8 mouse cellular contexts compared by ENCODE assay signal in the genomic region with DNA sequence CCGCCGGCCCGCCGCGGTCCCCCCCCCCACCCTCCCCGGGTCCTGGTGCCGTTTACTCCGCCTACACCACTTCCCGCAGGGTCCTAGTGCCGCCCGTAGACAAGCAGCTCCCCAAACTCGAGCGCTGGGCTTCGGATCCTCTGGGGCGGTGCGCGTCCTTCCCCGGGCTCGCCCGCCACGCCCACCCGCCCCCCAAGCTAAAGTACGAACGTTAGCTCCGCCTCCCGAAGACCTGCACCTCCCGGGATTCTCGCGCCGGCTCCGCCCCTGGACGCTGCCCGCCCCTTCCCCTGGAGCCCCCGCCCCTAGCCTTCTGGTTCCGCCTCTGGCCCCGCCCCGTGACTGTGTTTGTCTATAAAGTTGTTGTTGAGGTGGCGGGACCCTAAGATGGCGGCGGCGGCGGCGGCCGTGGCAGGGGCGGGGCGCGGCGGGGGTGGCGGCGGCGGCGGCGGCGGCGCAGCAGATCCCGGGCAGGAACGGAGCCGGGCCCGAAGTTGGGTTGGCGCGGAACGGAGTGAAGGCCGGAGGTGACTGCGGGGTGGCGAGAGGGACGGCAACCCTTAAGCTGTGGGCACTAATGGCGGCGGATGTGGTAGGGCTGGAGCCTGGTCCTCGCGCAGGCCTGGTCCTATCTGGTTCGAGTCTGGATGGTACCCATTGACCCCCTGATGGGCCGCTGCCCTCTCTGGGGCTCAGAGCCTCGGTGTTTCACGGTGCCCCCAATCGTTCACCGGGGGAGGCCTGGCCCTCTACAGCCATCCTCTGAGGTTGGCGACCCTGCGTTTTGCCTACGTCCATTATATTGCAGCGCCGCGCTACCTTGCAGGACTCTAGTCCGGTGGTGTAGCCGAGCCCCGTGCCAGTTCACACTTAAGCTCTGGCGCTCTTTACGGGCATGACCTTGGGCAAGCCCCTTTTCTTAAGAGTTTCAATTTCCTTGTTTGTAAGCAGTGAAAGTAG. TPM values are rescaled to one million over a fixed set of nuclear protein-coding genes. Genes with fewer than 3 reads are reported as not detected.
DNase-seq lines count a peak whose midpoint lies in the region; ATAC-seq lines count a peak whose summit lies in the region.

A gene (minus strand): TSS at position 198 of the 960 bp plus-strand sequence.
A gene (plus strand): TSS at position 363 of the 960 bp plus-strand sequence.

- WGBS in hindbrain, embryonic 11.5 days, result under 1% methylated on average over 51 of the region's 87 CpGs

- peak within 1 kb of the TSS; percentile 85 for H3K4me3 ChIP-seq in hindbrain, embryonic 11.5 days (ENCODE audit: low read depth, low read length)

- peak; percentile 93 for DNase-seq in MN1 (ENCODE audit: low spot score)
- peak; percentile 92 for DNase-seq in cerebellum, adult 9-10 months
- peak; percentile 84 to 94 for DNase-seq in frontal cortex, adult 2 months (ENCODE audit: extremely low spot score in 1 of 2, low spot score in 1 of 2)
- DNase-seq in hindbrain, embryonic 11.5 days (ENCODE audit: low spot score), result peak; percentile 97
- DNase-seq in layer of hippocampus, postnatal 10 days (ENCODE audit: low spot score in 2 of 2), result peak; percentile 91 to 96
- peak; percentile 95 for DNase-seq in lung, postnatal 10 days
- peak; percentile 96 for DNase-seq in ovary, postnatal 36 days (ENCODE audit: low spot score)
- DNase-seq in thymus, postnatal 25 days, result peak; percentile 96

- peak within 1 kb of the TSS; percentile 86 for H3K27ac ChIP-seq in hindbrain, embryonic 11.5 days (ENCODE audit: low read depth, low read length)

- peak; percentile 89 for ATAC-seq in hindbrain, embryonic 11.5 days (ENCODE audit: low FRiP score)

- H3K9me3 ChIP-seq in hindbrain, embryonic 11.5 days (ENCODE audit: control insufficient read depth, low read length), result no peaks in the 10 kb centered on the region

- H3K27me3 ChIP-seq in hindbrain, embryonic 11.5 days (ENCODE audit: control insufficient read depth, insufficient read depth, low read length), result no peaks in the 10 kb centered on the region

- H3K4me1 ChIP-seq in hindbrain, embryonic 11.5 days (replicated peaks; ENCODE audit: control insufficient read depth, insufficient read depth, low read length), result peaks cover 17% of the 10 kb centered on the region

- H3K9ac ChIP-seq in hindbrain, embryonic 11.5 days (ENCODE audit: low read depth, low read length), result peak within 1 kb of the TSS; percentile 87

- H3K4me2 ChIP-seq in hindbrain, embryonic 11.5 days (replicated peaks; ENCODE audit: low read depth, low read length), result peak within 1 kb of the TSS; percentile 85

- peaks cover 5% of the 10 kb centered on the region; the same call in 1 of the 2 replicates for H3K36me3 ChIP-seq in hindbrain, embryonic 11.5 days (ENCODE audit: control insufficient read depth, insufficient read depth, low read length)

RNA-seq across cellular contexts. Expression of the first gene that starts in this region (rescaled TPM):
- polyA plus RNA-seq in frontal cortex, adult 2 months (2012; rRNA removed), result 305 and 342 TPM in 2 replicates
- polyA plus RNA-seq in hindbrain, embryonic 11.5 days (2014; fragmentation: Nextera tagmentation; extraction: Ambion mirVana), result 182 and 211 TPM in 2 replicates
- 100 to 1,000 TPM; 234 to 244 TPM for total RNA-seq in layer of hippocampus, postnatal 10 days (2021)

RNA-seq across cellular contexts. Expression of the second gene that starts in this region (rescaled TPM):
- 94.3 and 95.0 TPM in 2 replicates for polyA plus RNA-seq in frontal cortex, adult 2 months (2012; rRNA removed)
- 33.4 and 35.2 TPM in 2 replicates for polyA plus RNA-seq in hindbrain, embryonic 11.5 days (2014; fragmentation: Nextera tagmentation; extraction: Ambion mirVana)
- total RNA-seq in layer of hippocampus, postnatal 10 days (2021), result 10 to 100 TPM; 55.7 to 57.5 TPM

Comparison
In these comparisons a context has a peak if more than half of its experiments do, and no peak if none do; other contexts are left out.
1. Peak in every context shown above with its lines: DNase-seq, ATAC-seq, H3K4me3 ChIP-seq and H3K27ac ChIP-seq.